Mouse (Mus musculus): ENCODE results near the gene Supv3l1.

DNA sequence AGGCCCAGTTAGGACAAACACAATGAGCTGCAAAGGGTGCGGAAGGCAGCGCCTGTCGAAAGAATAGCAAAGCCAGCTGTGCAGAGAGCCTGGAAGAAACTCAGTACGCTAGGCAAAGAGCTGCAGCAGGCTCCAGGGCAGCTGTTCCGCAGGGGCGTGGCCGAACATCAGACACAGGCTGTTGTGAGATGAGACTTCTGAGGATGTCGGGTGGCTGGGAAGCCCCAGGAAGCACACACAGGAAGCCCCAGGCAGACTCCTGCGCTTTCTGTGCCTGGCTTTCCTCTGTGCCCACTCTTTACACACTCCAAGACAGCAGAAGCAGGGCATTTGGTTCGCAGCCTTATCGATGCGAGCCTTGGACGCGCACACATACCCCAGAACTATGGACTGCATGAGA is 44.6 kb downstream of the Supv3l1 start:
- TF ChIP-seq CTCF (IDR thresholded peaks at IDR 0.05; ENCODE audit: extremely low read depth, insufficient read length, insufficient replicate concordance, low read depth, low read length) = no peak
- TF ChIP-seq POLR2A (IDR thresholded peaks at IDR 0.05; ENCODE audit: low read depth, low read length) = no peak
